Mouse (Mus musculus) erythroblast, embryonic 14.5 days (primary cell): ENCODE measurements around the gene Hspa4l.

Experiments used
- GATA1 ChIP-seq: IDR thresholded peaks from 2 replicates; pipeline ENCODE4 v1.6.1; 2012; ENCODE audit warnings: low read length, inconsistent platforms, mixed read lengths
- TAL1 ChIP-seq: IDR thresholded peaks from 3 replicates; pipeline ENCODE4 v1.6.1; 2012; ENCODE audit warnings: low read length, inconsistent platforms, mixed read lengths

GRCm38 (mm10) chr3:40745661-40746547, 1.6 kb downstream of the Hspa4l start:
- no peak for TF ChIP-seq GATA1
- no peak for TF ChIP-seq TAL1
